Mouse (Mus musculus): ENCODE measurements around the gene Lrrc9.
A peak's percentile ranks its signal among the peaks of the same experiment; 100 is the strongest.

The Lrrc9 gene

GRCm38 (mm10) chr12:72441839-72442576, at the start of gene Lrrc9:
Gene Lrrc9, plus strand, starts transcription at chr12:72441866.
- peak; percentile 61 for DNase-seq (ENCODE audit: low spot score)

DNA sequence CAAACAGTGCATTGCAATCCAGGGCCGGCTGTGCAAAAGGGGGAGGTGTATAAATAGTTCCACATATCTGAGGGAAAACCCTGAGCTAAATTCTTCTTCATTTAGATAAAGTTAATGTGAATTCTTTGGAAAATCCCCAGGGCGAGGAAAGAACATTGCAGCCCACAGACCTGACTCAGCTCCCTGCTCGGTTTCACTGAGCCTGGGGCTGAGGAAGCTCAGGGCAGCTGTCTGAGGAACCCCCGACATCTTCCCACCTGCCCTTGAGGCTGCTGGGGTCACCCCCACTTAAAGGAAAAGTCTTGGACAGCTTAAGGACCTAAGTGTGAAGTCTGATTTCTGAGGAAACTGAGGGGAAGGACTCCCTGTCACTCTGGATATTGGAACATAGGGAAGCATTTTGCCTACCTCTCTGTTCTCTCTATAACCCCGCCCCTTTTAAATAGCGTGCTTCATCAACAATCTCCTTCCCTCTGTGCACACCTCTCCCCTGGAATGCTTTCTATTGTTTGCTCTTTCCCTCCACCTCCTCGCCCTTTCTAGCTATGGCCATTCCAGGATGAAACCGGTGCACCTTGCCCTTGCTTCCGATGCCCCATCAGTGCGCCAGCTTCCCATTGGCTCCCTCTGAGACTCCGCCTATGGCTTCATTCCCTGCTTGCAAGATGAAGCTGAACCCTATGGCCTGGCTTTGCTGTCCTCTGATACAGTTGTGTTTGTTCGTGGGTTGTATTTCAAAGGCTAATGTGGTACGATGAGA, 48.4 kb upstream of the Lrrc9 start:
- DNase-seq (ENCODE audit: low spot score): no peak

DNA sequence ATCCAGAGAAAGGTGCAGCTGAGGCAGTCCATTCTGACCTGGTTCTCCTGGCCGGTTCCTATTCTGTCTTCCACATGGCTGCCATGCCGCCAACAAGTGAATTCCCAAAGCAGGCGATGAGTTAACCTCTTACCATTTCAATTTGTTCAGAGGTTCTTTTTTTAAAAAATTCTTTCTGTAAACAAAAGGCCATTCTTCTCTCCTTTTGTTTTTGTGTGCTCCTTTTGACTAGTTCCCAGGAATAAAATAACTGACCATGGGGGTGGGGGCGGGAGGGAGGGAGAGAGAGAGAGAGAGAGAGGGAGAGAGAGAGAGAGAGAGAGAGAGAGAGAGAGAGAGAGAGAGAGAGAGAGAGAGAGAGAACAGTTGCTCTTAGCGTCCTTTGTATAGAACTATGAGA, 36.6 kb upstream of the Lrrc9 start:
- no peak for DNase-seq (ENCODE audit: low spot score)

GRCm38 (mm10) chr12:72407146-72407545, 34.5 kb upstream of the Lrrc9 start:
- DNase-seq (ENCODE audit: low spot score): no peak

DNA sequence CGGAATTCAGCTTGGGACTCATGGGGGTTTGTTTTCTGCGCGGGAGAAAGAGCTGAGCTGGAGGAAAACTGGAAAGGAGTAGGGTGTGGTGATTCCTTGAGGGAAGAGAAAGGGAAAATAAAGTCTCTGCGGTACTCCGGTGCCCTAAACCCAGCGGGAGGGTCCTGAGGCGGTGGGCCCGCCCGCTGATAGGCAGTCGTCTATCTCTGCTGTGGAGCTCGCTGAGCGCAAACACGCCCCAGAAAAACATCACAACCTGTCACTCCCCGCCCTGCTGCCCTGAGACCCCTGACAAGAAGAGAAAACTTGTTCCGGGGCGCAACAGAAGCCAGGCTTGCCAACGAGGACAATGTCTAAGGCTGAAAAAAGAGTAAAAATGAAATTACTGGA, 34.0 kb upstream of the Lrrc9 start:
- DNase-seq (ENCODE audit: low spot score): no peak

DNA sequence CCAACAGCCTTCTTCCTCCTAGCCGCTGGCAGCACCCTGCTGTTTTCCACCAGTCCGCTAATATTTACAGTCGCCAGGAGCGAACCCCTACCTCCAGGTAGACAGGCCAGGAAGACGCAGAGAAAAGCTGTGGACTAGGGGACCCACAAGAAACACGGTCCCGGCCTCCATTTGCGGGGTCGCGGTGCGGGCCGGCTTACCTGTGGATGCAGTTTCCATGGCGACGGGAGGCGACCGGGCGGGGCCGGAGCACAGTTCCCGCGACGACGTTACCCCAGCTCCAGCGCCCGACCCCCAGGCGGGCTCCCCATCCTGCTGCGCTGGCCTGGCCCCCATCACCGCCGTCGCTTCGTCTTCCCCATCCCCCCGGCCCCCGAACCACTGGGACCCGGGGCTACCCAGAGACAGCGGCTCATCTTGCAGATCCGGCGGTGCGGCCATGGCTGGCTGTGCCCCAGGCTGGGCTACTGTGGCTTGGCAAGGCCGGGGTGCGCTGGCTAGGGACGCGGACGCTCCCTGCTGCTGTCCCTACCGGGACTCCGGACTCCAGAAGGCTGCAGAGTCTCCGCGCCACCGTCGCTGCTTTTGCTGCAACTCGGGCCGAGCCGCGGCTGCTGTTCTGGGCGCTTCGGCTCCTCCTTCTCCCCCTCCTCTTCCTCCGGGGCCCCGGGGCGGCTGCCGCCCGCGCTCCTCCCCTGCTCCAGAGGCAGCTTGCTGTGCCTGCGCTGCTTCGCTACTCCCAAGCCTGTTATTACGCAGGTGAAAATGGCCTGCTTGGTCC, 33.4 kb upstream of the Lrrc9 start:
- peak; percentile 55 for DNase-seq (ENCODE audit: low spot score)

DNA sequence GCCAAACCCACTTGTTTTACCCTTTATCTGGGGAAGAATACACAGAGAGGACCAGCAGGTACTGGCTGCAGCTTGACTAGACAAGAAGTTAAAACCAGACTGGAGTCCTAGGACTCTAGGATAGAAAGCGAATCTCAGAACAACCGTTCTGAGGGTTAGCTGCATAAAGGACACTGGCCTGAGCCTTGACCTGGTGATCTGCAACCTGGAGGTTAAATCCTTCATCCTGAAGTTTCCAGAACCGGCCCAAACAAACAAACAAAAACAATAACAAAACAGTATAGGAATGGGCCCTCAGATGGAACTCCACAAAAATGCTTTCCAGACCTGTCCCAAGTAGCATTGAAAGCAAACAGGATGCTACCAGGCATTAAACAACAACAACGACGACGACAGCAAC, 32.7 kb upstream of the Lrrc9 start, which contains the start of gene Rtn1:
Gene Rtn1 (minus strand): TSS at position 101 of the 400 bp plus-strand sequence.
- DNase-seq (ENCODE audit: low spot score): no peak

GRCm38 (mm10) chr12:72417762-72418161, 23.9 kb upstream of the Lrrc9 start:
- no peak for DNase-seq (ENCODE audit: low spot score)

DNA sequence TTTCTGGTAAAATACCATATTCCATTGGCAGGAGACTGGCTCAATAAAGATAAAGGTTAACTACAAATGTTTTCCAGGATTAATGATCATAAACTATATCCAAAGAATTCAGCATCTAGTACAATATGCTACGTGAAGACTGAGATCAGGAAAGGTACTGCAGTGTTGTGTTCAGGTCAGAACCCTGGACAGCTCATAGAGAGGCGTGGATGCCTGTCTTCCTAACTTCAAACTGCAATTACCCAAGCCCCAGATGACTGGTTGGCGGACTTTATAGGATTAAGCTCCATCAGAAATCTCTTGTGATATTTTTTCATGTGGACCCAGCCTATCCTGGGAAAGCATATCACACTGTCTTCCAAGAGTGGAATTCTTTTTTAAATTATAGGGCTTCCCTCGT, 19.0 kb upstream of the Lrrc9 start:
- no peak for DNase-seq (ENCODE audit: low spot score)

DNA sequence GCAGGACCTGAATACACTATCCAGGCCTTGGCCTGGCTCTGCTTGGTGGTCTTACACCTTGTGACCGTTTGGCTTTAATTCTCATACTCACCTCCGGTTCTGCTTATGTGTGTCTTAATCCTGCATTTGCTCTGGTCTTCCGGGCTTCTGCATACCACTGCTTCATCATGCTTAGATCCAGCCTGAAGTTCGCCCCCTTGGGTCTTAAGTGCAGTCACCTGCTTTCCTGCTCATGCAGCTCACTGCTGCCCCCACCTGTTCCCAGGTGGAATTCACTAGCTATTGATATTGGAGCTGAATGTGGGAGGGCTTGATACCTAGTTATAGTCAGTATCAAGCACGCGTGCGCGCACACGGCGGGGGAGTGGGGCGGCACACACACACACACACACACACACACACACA, 13.9 kb upstream of the Lrrc9 start:
- DNase-seq (ENCODE audit: low spot score): peak; percentile 78

DNA sequence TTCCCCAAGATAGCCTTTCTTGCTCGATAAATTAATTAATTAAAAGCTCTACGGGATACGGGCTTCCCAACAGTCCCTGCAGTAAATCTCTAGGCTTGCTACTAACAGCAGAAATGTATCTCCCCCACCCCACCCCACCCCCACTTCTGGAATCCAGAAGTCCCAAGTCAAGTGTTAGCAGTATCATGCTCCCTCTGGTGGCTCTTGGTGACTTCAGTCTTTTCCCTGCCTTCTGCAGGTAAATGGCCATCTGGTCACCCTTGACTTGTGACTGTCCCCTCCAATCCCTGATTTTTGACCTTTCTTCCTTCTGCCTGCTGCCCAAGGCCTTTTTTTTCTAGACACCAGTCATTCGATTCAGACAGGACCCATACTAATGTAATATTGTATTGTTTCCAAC, 9.5 kb upstream of the Lrrc9 start:
- DNase-seq (ENCODE audit: low spot score): no peak

DNA sequence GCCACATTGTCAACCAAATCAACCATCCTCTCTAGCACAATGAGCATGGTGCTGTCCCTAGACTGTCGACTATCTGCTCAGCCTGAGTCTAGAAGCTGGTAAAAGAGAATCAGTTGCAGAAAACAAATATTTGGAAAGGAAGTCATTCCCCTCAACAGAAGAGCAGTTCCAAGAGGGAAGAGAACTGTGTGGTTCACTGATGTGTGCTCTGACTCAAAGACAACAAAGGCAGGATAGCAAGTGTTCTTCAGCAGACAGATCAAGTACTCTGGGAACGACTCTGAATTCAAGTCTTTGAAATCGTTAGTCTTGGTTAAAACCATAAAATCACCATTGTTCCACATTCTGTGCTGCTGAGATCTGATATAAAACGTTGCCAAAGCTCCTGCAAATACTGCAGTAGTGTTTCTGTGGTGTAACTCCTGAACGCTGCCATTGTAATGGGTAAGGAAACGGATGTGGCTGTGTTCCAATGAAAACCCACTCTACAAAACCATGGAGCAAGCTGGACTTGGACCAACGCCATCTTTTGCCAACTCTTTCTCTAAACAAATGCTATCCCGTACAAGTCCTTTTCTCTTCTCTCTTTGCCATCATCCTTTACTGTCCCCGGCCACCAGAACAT, 8.3 kb upstream of the Lrrc9 start:
- no peak for DNase-seq (ENCODE audit: low spot score)

DNA sequence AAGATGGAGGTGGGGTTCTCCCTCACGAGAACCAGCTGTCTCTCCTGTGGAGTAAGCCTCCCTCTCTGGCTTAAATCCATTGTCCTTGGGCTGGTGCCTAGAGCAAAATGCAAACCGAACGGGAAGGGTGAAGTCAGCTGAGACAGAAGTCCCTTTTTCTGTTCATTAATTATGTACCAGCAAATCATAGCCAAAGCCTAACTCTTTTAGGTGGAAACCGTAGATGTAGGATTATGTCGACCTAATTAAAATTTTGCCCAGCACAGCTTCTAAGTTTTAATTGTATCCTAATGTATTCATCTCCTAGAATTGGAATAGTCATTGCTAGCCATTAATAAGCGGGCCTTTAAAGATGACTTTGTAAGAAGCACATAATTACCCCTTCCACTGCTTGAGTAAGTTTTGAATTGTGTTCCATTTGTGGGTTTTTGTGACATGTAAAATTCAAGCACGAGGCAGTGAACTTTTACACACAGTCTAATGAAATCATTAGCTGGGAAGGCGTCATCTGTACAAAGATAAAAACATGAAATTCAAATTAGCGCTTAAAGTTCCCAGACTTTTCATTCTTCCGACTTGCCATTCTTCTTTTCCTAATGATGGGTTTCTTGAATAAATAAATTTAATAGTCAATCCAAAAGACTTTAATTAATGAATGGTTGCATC, 3.9 kb upstream of the Lrrc9 start:
- no peak for DNase-seq (ENCODE audit: low spot score)

- DNase-seq (ENCODE audit: low spot score): no peak
These were observed 2.6 kb upstream of the Lrrc9 start for GRCm38 (mm10) chr12:72438961-72439480.

DNA sequence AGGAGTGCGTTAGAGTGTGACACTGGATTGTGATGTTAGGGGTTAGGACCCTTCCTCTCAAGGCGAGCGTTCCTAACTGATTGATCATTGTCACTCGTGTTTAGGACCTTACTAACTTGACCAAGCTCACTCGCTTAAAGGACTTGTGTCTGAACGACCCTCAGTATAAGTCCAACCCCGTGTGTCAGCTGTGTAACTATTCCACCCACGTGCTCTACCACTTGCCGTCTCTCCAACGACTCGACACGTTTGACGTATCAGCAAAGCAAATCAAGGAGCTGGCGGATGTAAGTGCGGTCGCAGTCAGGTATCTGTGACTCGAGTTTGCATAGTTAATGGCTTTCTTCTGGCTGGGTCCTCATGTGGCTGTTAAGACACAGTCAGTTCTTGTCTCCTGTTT, 12.3 kb downstream of the Lrrc9 start:
- no peak for DNase-seq (ENCODE audit: low spot score)

DNA sequence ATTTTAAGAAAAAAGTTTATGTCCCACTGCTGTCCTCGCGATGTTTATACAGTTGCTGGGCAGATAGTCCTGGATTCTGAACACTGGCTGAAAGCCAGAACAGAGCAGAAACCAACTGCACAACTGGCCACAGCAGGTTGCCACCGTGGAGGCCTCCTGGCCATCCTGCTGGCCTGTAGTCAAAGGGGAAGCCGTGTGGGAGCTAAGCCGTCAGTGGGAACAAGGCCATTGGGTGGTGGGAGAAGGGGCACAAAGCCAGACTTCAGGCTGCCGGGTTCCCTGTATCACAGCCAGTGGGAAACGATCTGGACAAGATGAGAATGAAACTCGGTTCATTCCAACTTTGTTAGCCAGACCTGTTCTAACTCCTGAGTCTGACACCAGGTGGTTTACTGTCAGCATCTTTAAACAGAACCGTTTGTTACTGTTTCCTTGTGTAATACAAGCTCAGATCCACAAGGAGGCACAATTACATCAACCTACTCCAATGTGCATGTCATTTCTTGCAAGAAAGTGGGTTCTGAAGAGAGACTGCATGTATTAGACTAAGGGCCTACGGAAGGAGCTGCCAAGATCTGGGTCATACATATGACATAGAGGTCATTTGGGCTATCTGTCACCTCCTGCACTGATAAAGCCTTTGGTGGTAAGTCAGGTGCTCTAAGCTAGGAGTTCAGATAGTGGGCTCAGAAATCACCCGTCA, 19.7 kb downstream of the Lrrc9 start:
- DNase-seq (ENCODE audit: low spot score): no peak

GRCm38 (mm10) chr12:72461894-72462530, 20.3 kb downstream of the Lrrc9 start:
- DNase-seq (ENCODE audit: low spot score): peak; percentile 78

- no peak for DNase-seq (ENCODE audit: low spot score)
These were observed 24.3 kb downstream of the Lrrc9 start for GRCm38 (mm10) chr12:72465826-72466501.

- no peak for DNase-seq (ENCODE audit: low spot score)
These were observed 25.6 kb downstream of the Lrrc9 start for GRCm38 (mm10) chr12:72467269-72467668.

GRCm38 (mm10) chr12:72467789-72468188, 26.1 kb downstream of the Lrrc9 start:
- DNase-seq (ENCODE audit: low spot score): no peak

All from testis, postnatal 10 days (tissue).